Mouse (Mus musculus): ENCODE measurements around the gene Tgfbrap1. TPM values are rescaled to one million over a fixed set of nuclear protein-coding genes. Genes with fewer than 3 reads are reported as not detected.

The Tgfbrap1 gene
- polyA plus RNA-seq, 2 experiments, result 2.7 to 4.7 TPM

DNA sequence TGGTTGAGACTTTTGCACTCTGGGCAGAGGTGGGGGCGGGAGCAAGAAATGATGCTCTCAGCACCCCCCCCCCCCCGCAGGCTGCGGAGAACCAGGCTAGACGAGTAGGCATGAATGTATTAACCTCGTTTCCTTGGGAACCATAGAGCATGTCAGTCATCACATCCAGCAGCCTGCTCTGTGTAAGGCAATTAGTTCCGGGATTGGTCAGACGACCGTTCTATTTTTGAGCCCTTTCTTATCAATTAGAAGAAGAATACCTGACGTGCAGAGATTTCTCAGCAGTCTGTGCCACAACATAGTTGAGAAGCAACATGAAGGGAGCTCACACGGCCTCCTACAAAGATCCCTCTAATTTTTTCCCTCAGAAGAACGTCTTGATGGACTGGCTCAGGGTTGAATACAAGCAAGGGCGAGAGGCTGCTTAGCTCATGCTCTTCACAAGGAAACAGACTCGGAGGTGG is 92.4 kb downstream of the Tgfbrap1 start:
- no peaks in the 10 kb centered on the region for H3K4me1 ChIP-seq (replicated peaks; ENCODE audit: control insufficient read depth in 2 of 2, insufficient read depth in 2 of 2, low read length in 1 of 2)
- H3K9ac ChIP-seq (replicated peaks), result no peak overlapping the region
- WGBS (ENCODE audit: insufficient replicate concordance), result 63% methylated on average over 13 of the region's 13 CpGs
- H3K36me3 ChIP-seq (replicated peaks; ENCODE audit: control insufficient read depth, insufficient read depth, low read depth), result no peaks in the 10 kb centered on the region
- H3K4me3 ChIP-seq (ENCODE audit: insufficient read depth in 1 of 2, low read depth in 2 of 2, low read length in 2 of 2), result no peak overlapping the region
- no peak for ATAC-seq (ENCODE audit: insufficient read depth)
- H3K27me3 ChIP-seq (ENCODE audit: control insufficient read depth, insufficient read depth, low read length), result no peaks in the 10 kb centered on the region
- H3K9me3 ChIP-seq (ENCODE audit: control insufficient read depth, low read length), result no peaks in the 10 kb centered on the region
- H3K4me2 ChIP-seq (ENCODE audit: low read depth), result no peak overlapping the region
- no peak for DNase-seq (ENCODE audit: low read depth in 3 of 3, low spot score in 3 of 3)
- TF ChIP-seq CTCF (IDR thresholded peaks at IDR 0.05; ENCODE audit: low read depth), result no peak
- no peak for TF ChIP-seq EP300 (IDR thresholded peaks at IDR 0.05; ENCODE audit: low read depth)
- no peak overlapping the region for H3K27ac ChIP-seq

Small RNAs within 50 kb of the gene (microRNA-seq; reads per million reads assigned to microRNA genes)
- not detected for gene Gm24001

Other genes starting within 250 kb of the Tgfbrap1 start
- 13.4 and 22.0 TPM in 2 replicates for gene Mrps9, start 247.4 kb downstream of the Tgfbrap1 start, polyA plus RNA-seq (2012; rRNA removed)
- 26.0 and 26.3 TPM in 2 replicates for gene Mrps9, start 247.4 kb downstream of the Tgfbrap1 start, polyA plus RNA-seq (2014; fragmentation: Nextera tagmentation; extraction: Ambion mirVana)
- 0.07 and 0.11 TPM in 2 replicates for gene Gpr45, start 145.8 kb downstream of the Tgfbrap1 start, polyA plus RNA-seq (2012; rRNA removed)
- gene Gpr45, start 145.8 kb downstream of the Tgfbrap1 start, polyA plus RNA-seq (2014; fragmentation: Nextera tagmentation; extraction: Ambion mirVana), result 0.24 and 0.32 TPM in 2 replicates
- 3.5 and 4.7 TPM in 2 replicates for gene AI597479, start 73 bp upstream of the Tgfbrap1 start, polyA plus RNA-seq (2012; rRNA removed)
- gene AI597479, start 73 bp upstream of the Tgfbrap1 start, polyA plus RNA-seq (2014; fragmentation: Nextera tagmentation; extraction: Ambion mirVana), result 6.0 and 8.0 TPM in 2 replicates
- 2.0 and 2.3 TPM in 2 replicates for gene Fhl2, start 98.3 kb upstream of the Tgfbrap1 start, polyA plus RNA-seq (2012; rRNA removed)
- 1.8 and 2.9 TPM in 2 replicates for gene Fhl2, start 98.3 kb upstream of the Tgfbrap1 start, polyA plus RNA-seq (2014; fragmentation: Nextera tagmentation; extraction: Ambion mirVana)